9 mouse cellular contexts compared by ENCODE assay signal in genomic region chr4:129793713-129794329, GRCm38 (mm10). TPM values are rescaled to one million over a fixed set of nuclear protein-coding genes. Genes with fewer than 3 reads are reported as not detected.
A peak's percentile ranks its signal among the peaks of the same experiment; 100 is the strongest.
DNase-seq lines count a peak whose midpoint lies in the region; ATAC-seq and TF ChIP-seq lines count a peak whose summit lies in the region.
"Had no signal": no experiment of that assay in that cellular context is flagged by ENCODE, and none has a peak within 500 bp of the region (broad histone marks: within the 10 kb centered on the region; RNA-seq: fewer than 3 reads in every experiment).

No protein-coding gene starts in this region.

- no peak overlapping the region for H3ac ChIP-seq in myocyte (ENCODE audit: control insufficient read depth, insufficient read length)

- H3K27me3 ChIP-seq in G1E (ENCODE audit: insufficient read depth, low read length) (peaks cover 8% of the 10 kb centered on the region; the same call in 1 of the 2 replicates), myocyte (ENCODE audit: control insufficient read depth, insufficient read depth, insufficient read length) (no peaks in the 10 kb centered on the region)
- peaks cover 14% of the 10 kb centered on the region for H3K27me3 ChIP-seq in midbrain, embryonic 10.5 days (ENCODE audit: low read depth, poor library complexity, severe bottlenecking)
- H3K27me3 ChIP-seq: limb, embryonic 15.5 days had no signal

- intact Hi-C loops in left cerebral cortex, postnatal 14 days (cut with DNase I) = no loop called here

- peaks cover 3% of the 10 kb centered on the region for H3K9me3 ChIP-seq in G1E (replicated peaks)
- no peaks in the 10 kb centered on the region for H3K9me3 ChIP-seq in midbrain, embryonic 10.5 days (replicated peaks)
- H3K9me3 ChIP-seq: limb, embryonic 15.5 days had no signal

- ATAC-seq in G1E (ENCODE audit: extremely low read depth, insufficient number of reproducible peaks, low FRiP score, poor library complexity, severe bottlenecking) = peak; percentile 95
- ATAC-seq in inflammation-experienced regulatory T-cells, adult 6 months = peak; percentile 99

- no peaks in the 10 kb centered on the region for H3K79me2 ChIP-seq in myocyte (ENCODE audit: control insufficient read depth, insufficient read depth)

- H3K4me2 ChIP-seq in myocyte (ENCODE audit: low read depth) = peak overlapping the region; percentile 50

- H3K27ac ChIP-seq in midbrain, embryonic 10.5 days (replicated peaks) = no peak overlapping the region

- H3K4me1 ChIP-seq in G1E (ENCODE audit: insufficient read depth, low read depth, low read length) = peaks cover 66% of the 10 kb centered on the region
- peaks cover 30% of the 10 kb centered on the region for H3K4me1 ChIP-seq in midbrain, embryonic 10.5 days

- TF ChIP-seq CTCF in G1E (IDR thresholded peaks at IDR 0.05; ENCODE audit: low read depth, low read length) = no peak

- no peak for TF ChIP-seq POLR2A in myocyte (IDR thresholded peaks at IDR 0.05; ENCODE audit: insufficient read length, low read depth)

- WGBS in midbrain, embryonic 10.5 days = 70% methylated on average over 5 of the region's 5 CpGs

- H3K36me3 ChIP-seq in G1E (replicated peaks) (no peaks in the 10 kb centered on the region), myocyte (ENCODE audit: control insufficient read depth, insufficient read depth) (no peaks in the 10 kb centered on the region)
- H3K36me3 ChIP-seq in midbrain, embryonic 10.5 days = no peaks in the 10 kb centered on the region
- H3K36me3 ChIP-seq: limb, embryonic 15.5 days had no signal

- peak; percentile 47 to 75 for DNase-seq in adrenal gland, adult (ENCODE audit: inconsistent age in 2 of 2, low spot score in 1 of 2)
- DNase-seq in adrenal gland, postnatal 4 days (ENCODE audit: low spot score in 2 of 2) = no peak
- DNase-seq in G1E (ENCODE audit: low spot score) = peak; percentile 70
- DNase-seq in midbrain, embryonic 10.5 days (ENCODE audit: low spot score) = no peak
- DNase-seq in frontal cortex, postnatal 14 days (ENCODE audit: low spot score in 2 of 2) = no peak
- no peak for DNase-seq in left cerebral cortex, postnatal 14 days (ENCODE audit: low spot score in 2 of 2)

- H3K4me3 ChIP-seq in G1E (ENCODE audit: low read depth, low read length) = peak overlapping the region; percentile 54; the same call in 1 of the 2 replicates
- H3K4me3 ChIP-seq in myocyte = no peak overlapping the region
- H3K4me3 ChIP-seq in midbrain, embryonic 10.5 days = no peak overlapping the region
- H3K4me3 ChIP-seq: limb, embryonic 15.5 days had no signal

TF ChIP-seq in myocyte, 11 proteins besides CTCF, POLR2A, EP300 and RAD21:
- TF ChIP-seq MYOD1 (IDR thresholded peaks at IDR 0.05; ENCODE audit: control insufficient read depth in 1 of 3, insufficient read length in 2 of 3, low read depth in 2 of 3) (peak in 2 of 3 experiments; percentile 8 to 68), TCF12 (IDR thresholded peaks at IDR 0.05; ENCODE audit: insufficient read depth, poor library complexity, severe bottlenecking) (no peak), MAX (IDR thresholded peaks at IDR 0.05; ENCODE audit: low read depth) (no peak), REST (IDR thresholded peaks at IDR 0.05; ENCODE audit: insufficient read depth, insufficient read length) (no peak), CEBPB (IDR thresholded peaks at IDR 0.05; ENCODE audit: insufficient read depth, poor library complexity, severe bottlenecking) (peak; percentile 67; the same call in 1 of the 2 replicates)

RNA-seq across cellular contexts. Expression of gene Ptp4a2, which starts 17.2 kb away (rescaled TPM):
- total RNA-seq in adrenal gland, postnatal 4 days (2021) = 100 to 1,000 TPM; 282 to 309 TPM
- total RNA-seq in G1E (2014; fragmentation: Nextera tagmentation) = 712 and 801 TPM in 2 replicates
- total RNA-seq in G1E (2017) = 371 and 464 TPM in 2 replicates
- 37.5 and 45.6 TPM in 2 replicates for polyA plus RNA-seq in G1E (2012)
- polyA plus RNA-seq in inflammation-experienced regulatory T-cells, adult 6 months (2017; shearing (Covaris generic)) = 1,000 to 10,000 TPM; 1,860 to 2,586 (median 2,027) TPM
- polyA plus RNA-seq in myocyte (2012; fragmentation: generic; extraction: Trizol) = 138 TPM
- 307 and 309 TPM in 2 replicates for polyA plus RNA-seq in midbrain, embryonic 10.5 days (2016; fragmentation: Nextera tagmentation; extraction: Ambion mirVana)
- 100 to 1,000 TPM; 112 to 126 TPM for total RNA-seq in left cerebral cortex, postnatal 14 days (2021)

RNA-seq across cellular contexts. Expression of gene Khdrbs1, which starts 51.7 kb away (rescaled TPM):
- total RNA-seq in adrenal gland, postnatal 4 days (2021) = 100 to 1,000 TPM; 122 to 138 TPM
- total RNA-seq in G1E (2014; fragmentation: Nextera tagmentation) (133 and 137 TPM in 2 replicates), G1E (2017) (72.6 and 87.2 TPM in 2 replicates)
- polyA plus RNA-seq in G1E (2012) (260 and 353 TPM in 2 replicates), myocyte (2012; fragmentation: generic; extraction: Trizol) (40.4 TPM)
- 10 to 100 TPM; 35.0 to 40.3 (median 39.9) TPM for polyA plus RNA-seq in inflammation-experienced regulatory T-cells, adult 6 months (2017; shearing (Covaris generic))
- 152 and 162 TPM in 2 replicates for polyA plus RNA-seq in midbrain, embryonic 10.5 days (2016; fragmentation: Nextera tagmentation; extraction: Ambion mirVana)
- total RNA-seq in left cerebral cortex, postnatal 14 days (2021) = 10 to 100 TPM; 88.9 to 90.4 TPM

Comparison
In these comparisons a context has a peak if more than half of its experiments do, and no peak if none do; other contexts are left out.
1. DNase-seq: peak in adrenal gland, adult (2 of 2) and G1E (single experiment); none in adrenal gland, postnatal 4 days (0 of 2), midbrain, embryonic 10.5 days (single experiment), frontal cortex, postnatal 14 days (0 of 2) and left cerebral cortex, postnatal 14 days (0 of 2).